Mouse (Mus musculus) gastrocnemius, postnatal 10 days (tissue): ENCODE data around the gene Ppp2r2d. TPM values are rescaled to one million over a fixed set of nuclear protein-coding genes. Genes with fewer than 3 reads are reported as not detected.

ENCODE experiments used
- DNase-seq: peaks from one replicate; pipeline ENCODE4 v3.0.0; 2021; ENCODE audit warnings: mixed read lengths
- total RNA-seq, 2 experiments: library from RNA; stranded (reverse); gene quantifications; 2 replicates each; pipeline ENCODE4 v1.2.3; 2021

Gene Ppp2r2d
- total RNA-seq, 2 experiments from 2014 or later, result 32.5 TPM

GRCm38 (mm10) chr7:138923756-138924425, 78.0 kb downstream of the Ppp2r2d start:
- DNase-seq, result no peak

- no peak for DNase-seq
Observed at GRCm38 (mm10) chr7:138928456-138928855, 82.6 kb downstream of the Ppp2r2d start.

Other genes with a start within 250 kb of the Ppp2r2d start
- gene Mapk1ip1, start 194 bp downstream of the Ppp2r2d start, total RNA-seq, result 10 to 100 TPM; 13.5 to 14.7 TPM
- 10 to 100 TPM; 77.2 to 79.1 TPM for gene Bnip3, start 63.4 kb downstream of the Ppp2r2d start, total RNA-seq
- under 1 TPM in 1 of 2 experiments, not detected in 1; 0.16 TPM for gene Jakmip3, start 94.7 kb downstream of the Ppp2r2d start, total RNA-seq
- 1 to 10 TPM; 1.6 TPM for gene Dpysl4, start 239.9 kb downstream of the Ppp2r2d start, total RNA-seq